Mouse (Mus musculus): ENCODE measurements around the gene Olfr1082. TPM values are rescaled to one million over a fixed set of nuclear protein-coding genes. Genes with fewer than 3 reads are reported as not detected.
"Not testable (repeated sequence)": the region's sequence is repeated elsewhere in the genome, so short reads cannot be mapped to it uniquely, and the experiment has no call there.

Gene Olfr1082
- polyA plus RNA-seq (2016; fragmentation: Nextera tagmentation; extraction: Ambion mirVana) = not detected in 2 replicates

GRCm38 (mm10) chr2:86598866-86599265, at the start of gene Olfr1082:
TSS of gene Olfr1082 (minus strand) at chr2:86598966.
- H3K27me3 ChIP-seq (replicated peaks); H3K27ac ChIP-seq; H3K36me3 ChIP-seq; ATAC-seq (ENCODE audit: low FRiP score, low read depth); H3K4me2 ChIP-seq (replicated peaks); H3K4me1 ChIP-seq; H3K4me3 ChIP-seq; H3K9me3 ChIP-seq; H3K9ac ChIP-seq: not testable (repeated sequence)
- 83% methylated on average over 1 of the region's 1 CpGs for WGBS

GRCm38 (mm10) chr2:86639625-86640024, 40.9 kb upstream of the Olfr1082 start, which contains the start of gene Olfr1084:
TSS of gene Olfr1084 (minus strand) at chr2:86639725.
- not testable (repeated sequence) for H3K27me3 ChIP-seq (replicated peaks); H3K9me3 ChIP-seq; H3K27ac ChIP-seq; H3K36me3 ChIP-seq; H3K4me2 ChIP-seq (replicated peaks); H3K4me3 ChIP-seq; H3K4me1 ChIP-seq; ATAC-seq (ENCODE audit: low FRiP score, low read depth); H3K9ac ChIP-seq
- WGBS = 81% methylated on average over 1 of the region's 1 CpGs

- H3K27me3 ChIP-seq (replicated peaks); H3K4me1 ChIP-seq; H3K4me2 ChIP-seq (replicated peaks); H3K9ac ChIP-seq; H3K36me3 ChIP-seq; H3K4me3 ChIP-seq; H3K27ac ChIP-seq; H3K9me3 ChIP-seq; ATAC-seq (ENCODE audit: low FRiP score, low read depth): not testable (repeated sequence)
These were observed 40.6 kb downstream of the Olfr1082 start, which contains the start of gene Olfr1080 for GRCm38 (mm10) chr2:86558135-86558534. TSS of gene Olfr1080 (minus strand) at chr2:86558235.

Other genes starting within 250 kb of the Olfr1082 start
- gene Olfr1055, start 248.7 kb downstream of the Olfr1082 start, polyA plus RNA-seq (2016; fragmentation: Nextera tagmentation; extraction: Ambion mirVana) = not detected in 2 replicates
- not detected in 2 replicates for gene Olfr1056, start 236.5 kb downstream of the Olfr1082 start, polyA plus RNA-seq (2016; fragmentation: Nextera tagmentation; extraction: Ambion mirVana)
- not detected in 2 replicates for gene Olfr1057, start 220.6 kb downstream of the Olfr1082 start, polyA plus RNA-seq (2016; fragmentation: Nextera tagmentation; extraction: Ambion mirVana)
- gene Olfr1058, start 210.4 kb downstream of the Olfr1082 start, polyA plus RNA-seq (2016; fragmentation: Nextera tagmentation; extraction: Ambion mirVana) = not detected in 2 replicates
- not detected in 2 replicates for gene Olfr1061, start 184.9 kb downstream of the Olfr1082 start, polyA plus RNA-seq (2016; fragmentation: Nextera tagmentation; extraction: Ambion mirVana)
- gene Olfr1062, start 172.2 kb downstream of the Olfr1082 start, polyA plus RNA-seq (2016; fragmentation: Nextera tagmentation; extraction: Ambion mirVana) = not detected in 2 replicates
- gene Olfr1065, start 148.4 kb downstream of the Olfr1082 start, polyA plus RNA-seq (2016; fragmentation: Nextera tagmentation; extraction: Ambion mirVana) = not detected in 2 replicates
- gene Olfr1066, start 142.7 kb downstream of the Olfr1082 start, polyA plus RNA-seq (2016; fragmentation: Nextera tagmentation; extraction: Ambion mirVana) = not detected in 2 replicates
- not detected in 2 replicates for gene Olfr228, start 111.6 kb downstream of the Olfr1082 start, polyA plus RNA-seq (2016; fragmentation: Nextera tagmentation; extraction: Ambion mirVana)
- not detected in 2 replicates for gene Olfr1076, start 90.5 kb downstream of the Olfr1082 start, polyA plus RNA-seq (2016; fragmentation: Nextera tagmentation; extraction: Ambion mirVana)
- gene Olfr1079, start 56.5 kb downstream of the Olfr1082 start, polyA plus RNA-seq (2016; fragmentation: Nextera tagmentation; extraction: Ambion mirVana) = not detected in 2 replicates
- not detected in 2 replicates for gene Olfr1080, start 40.7 kb downstream of the Olfr1082 start, polyA plus RNA-seq (2016; fragmentation: Nextera tagmentation; extraction: Ambion mirVana)
- not detected in 2 replicates for gene Olfr1084, start 40.8 kb upstream of the Olfr1082 start, polyA plus RNA-seq (2016; fragmentation: Nextera tagmentation; extraction: Ambion mirVana)
- gene Olfr1085, start 63.1 kb upstream of the Olfr1082 start, polyA plus RNA-seq (2016; fragmentation: Nextera tagmentation; extraction: Ambion mirVana) = not detected in 2 replicates
- gene Olfr1086, start 81.1 kb upstream of the Olfr1082 start, polyA plus RNA-seq (2016; fragmentation: Nextera tagmentation; extraction: Ambion mirVana) = not detected in 2 replicates
- not detected in 2 replicates for gene Olfr1087, start 99.4 kb upstream of the Olfr1082 start, polyA plus RNA-seq (2016; fragmentation: Nextera tagmentation; extraction: Ambion mirVana)
- gene Olfr1089, start 134.7 kb upstream of the Olfr1082 start, polyA plus RNA-seq (2016; fragmentation: Nextera tagmentation; extraction: Ambion mirVana) = not detected in 2 replicates
- gene Olfr1090, start 160.0 kb upstream of the Olfr1082 start, polyA plus RNA-seq (2016; fragmentation: Nextera tagmentation; extraction: Ambion mirVana) = not detected in 2 replicates
- gene Olfr1093, start 183.5 kb upstream of the Olfr1082 start, polyA plus RNA-seq (2016; fragmentation: Nextera tagmentation; extraction: Ambion mirVana) = not detected in 2 replicates
- gene Olfr141, start 211.1 kb upstream of the Olfr1082 start, polyA plus RNA-seq (2016; fragmentation: Nextera tagmentation; extraction: Ambion mirVana) = not detected in 2 replicates
- gene Olfr1094, start 225.7 kb upstream of the Olfr1082 start, polyA plus RNA-seq (2016; fragmentation: Nextera tagmentation; extraction: Ambion mirVana) = not detected in 2 replicates